Mouse (Mus musculus): ENCODE data around the gene Krt80. TPM values are rescaled to one million over a fixed set of nuclear protein-coding genes. Genes with fewer than 3 reads are reported as not detected.
"Not testable (repeated sequence)": the region's sequence is repeated elsewhere in the genome, so short reads cannot be mapped to it uniquely, and the experiment has no call there.

Gene Krt80
- polyA plus RNA-seq, 1 experiment from 2014 or later = 0.08 TPM

DNA sequence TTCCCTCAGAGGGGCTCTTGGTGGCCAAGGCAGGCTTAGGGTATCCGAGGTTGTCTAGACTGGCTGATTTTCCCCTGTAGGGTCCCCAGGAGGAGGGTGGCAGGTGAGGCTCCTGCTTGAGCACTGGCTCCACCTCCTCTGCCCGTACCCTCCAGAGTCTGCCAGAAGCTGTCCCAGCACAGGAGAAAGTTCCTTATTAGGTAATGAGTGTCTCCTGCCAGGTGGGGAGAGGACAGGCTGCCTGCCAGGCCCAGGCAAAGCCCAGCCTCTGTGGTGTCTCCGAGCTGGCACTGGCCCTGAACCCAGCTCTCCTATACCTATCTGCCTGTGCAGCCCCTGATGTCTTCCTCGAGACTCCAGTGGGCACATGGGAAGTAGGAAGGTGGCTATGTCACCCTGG lies 37.6 kb downstream of the Krt80 start:
- Histone ChIP-seq H3K4me2 (no peak overlapping the region), H3K9me3 (no peaks in the 10 kb centered on the region), H3K4me1 (replicated peaks) (peaks cover 4% of the 10 kb centered on the region; the same call in 1 of the 2 replicates), H3K9ac (no peak overlapping the region), H3K27me3 (peaks cover 9% of the 10 kb centered on the region; the same call in 1 of the 2 replicates), H3K27ac (replicated peaks) (no peak overlapping the region), H3K36me3 (no peaks in the 10 kb centered on the region), H3K4me3 (no peak overlapping the region)
- WGBS = 80% methylated on average over 4 of the region's 4 CpGs
- ATAC-seq (ENCODE audit: low read depth) = no peak

DNA sequence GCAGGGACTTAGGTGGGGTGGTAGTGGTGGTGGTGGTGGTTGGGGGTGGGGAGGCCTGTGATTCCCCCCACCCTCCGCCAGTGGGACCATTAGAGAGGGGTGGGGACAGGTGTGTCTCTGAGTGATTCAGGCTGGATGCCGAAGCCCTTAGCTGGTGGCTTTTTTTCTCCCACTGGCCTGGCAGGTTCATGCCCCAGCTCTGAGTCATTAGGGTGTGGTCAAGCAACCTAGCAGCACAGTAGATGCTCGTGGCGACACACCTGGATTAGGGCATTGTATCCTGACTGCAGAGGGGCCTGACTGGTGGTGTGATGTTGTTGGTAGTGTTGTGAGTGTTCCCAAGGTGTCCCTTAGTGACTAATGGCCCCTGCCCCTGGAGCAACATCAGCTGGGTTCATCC lies 38.9 kb downstream of the Krt80 start:
- Histone ChIP-seq H3K27me3 (no peaks in the 10 kb centered on the region), H3K4me3 (no peak overlapping the region), H3K36me3 (no peaks in the 10 kb centered on the region), H3K9ac (no peak overlapping the region), H3K4me2 (no peak overlapping the region), H3K9me3 (no peaks in the 10 kb centered on the region), H3K27ac (replicated peaks) (no peak overlapping the region), H3K4me1 (replicated peaks) (peaks cover 4% of the 10 kb centered on the region; the same call in 1 of the 2 replicates)
- 85% methylated on average over 4 of the region's 4 CpGs for WGBS
- ATAC-seq (ENCODE audit: low read depth) = no peak

DNA sequence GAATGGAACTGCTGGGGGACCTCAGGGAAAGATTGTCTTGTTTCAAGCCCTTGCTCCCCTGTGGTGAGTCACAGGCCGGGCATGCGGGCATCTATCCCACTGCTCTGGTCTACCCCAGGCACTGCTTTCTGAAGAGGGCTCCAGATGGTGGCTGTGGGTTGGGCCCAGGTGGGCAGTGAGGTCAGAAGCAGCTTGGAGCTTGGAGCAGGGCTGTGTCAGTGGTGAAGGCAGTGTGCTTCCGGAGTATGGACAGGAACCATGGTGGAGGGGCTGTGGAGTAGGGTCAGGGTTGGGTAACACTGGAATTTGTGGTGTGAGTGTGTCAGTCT lies 40.4 kb downstream of the Krt80 start:
- Histone ChIP-seq H3K27ac (replicated peaks) (no peak overlapping the region), H3K36me3 (no peaks in the 10 kb centered on the region), H3K9me3 (no peaks in the 10 kb centered on the region), H3K9ac (no peak overlapping the region), H3K4me3 (no peak overlapping the region), H3K27me3 (no peaks in the 10 kb centered on the region), H3K4me2 (no peak overlapping the region), H3K4me1 (replicated peaks) (peaks cover 4% of the 10 kb centered on the region; the same call in 1 of the 2 replicates)
- ATAC-seq (ENCODE audit: low read depth) = no peak
- whole genome bisulfite sequencing = 60% methylated on average over 3 of the region's 3 CpGs

DNA sequence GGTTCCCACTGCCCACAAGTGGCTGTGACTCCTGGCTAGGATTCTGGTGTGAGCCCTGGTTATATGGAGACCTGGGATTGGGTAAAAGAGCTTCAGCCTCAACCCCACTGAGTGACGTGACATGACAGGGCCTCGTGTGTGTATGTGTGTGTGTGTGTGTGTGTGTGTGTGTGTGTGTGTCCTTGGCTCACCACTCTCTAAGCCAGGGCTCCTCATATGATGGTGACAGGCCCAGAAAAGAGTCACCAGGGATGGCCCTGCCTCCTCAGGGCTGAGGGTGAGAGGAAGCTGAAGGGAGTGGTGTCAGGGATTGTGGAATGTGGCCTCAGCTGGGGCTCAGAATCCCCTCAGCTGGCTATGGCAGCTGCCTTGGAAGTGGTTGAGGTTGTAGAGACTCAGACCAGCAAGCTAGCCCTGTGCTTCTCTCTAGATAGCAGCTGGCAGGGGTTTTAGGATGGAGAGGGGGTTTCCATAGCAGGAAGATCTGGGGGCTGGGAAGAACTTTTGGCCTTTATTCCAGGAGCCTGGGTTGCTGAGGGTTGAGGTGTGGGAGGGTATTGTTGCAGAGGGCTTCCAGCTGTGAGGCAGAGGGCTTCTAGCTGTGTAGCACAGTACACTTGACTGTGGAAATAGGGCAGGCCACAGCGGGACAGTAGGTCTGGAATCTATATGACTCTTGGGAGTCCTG lies 40.9 kb downstream of the Krt80 start:
- Histone ChIP-seq H3K27me3 (no peaks in the 10 kb centered on the region), H3K9me3 (no peaks in the 10 kb centered on the region), H3K9ac (no peak overlapping the region), H3K4me1 (replicated peaks) (peaks cover 4% of the 10 kb centered on the region; the same call in 1 of the 2 replicates), H3K4me3 (no peak overlapping the region), H3K27ac (replicated peaks) (0 out of 2 replicates have a peak overlapping the region, but pooled peaks have one; percentile 46), H3K4me2 (no peak overlapping the region), H3K36me3 (no peaks in the 10 kb centered on the region)
- WGBS = 61% methylated on average over 3 of the region's 3 CpGs
- ATAC-seq (ENCODE audit: low read depth) = no peak

DNA sequence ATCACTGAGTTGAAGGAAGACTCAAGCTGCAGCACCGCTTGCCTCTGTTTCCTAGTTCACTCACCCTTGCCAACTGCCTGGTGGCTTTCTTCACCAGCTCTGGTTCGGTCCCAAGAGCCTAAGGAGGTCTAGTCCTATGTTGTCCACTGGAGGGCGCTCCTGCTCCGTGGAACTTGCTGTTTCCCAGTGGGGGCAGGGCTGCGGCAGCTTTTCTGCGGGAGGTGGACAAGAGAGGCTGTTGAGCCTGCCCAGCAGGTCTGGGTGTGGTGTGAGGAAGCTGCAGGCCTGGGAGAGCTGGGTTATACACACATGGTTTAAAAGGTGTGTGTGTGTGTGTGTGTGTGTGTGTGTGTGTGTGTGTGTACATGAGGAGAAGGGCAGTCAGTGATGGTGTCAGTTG lies 42.7 kb downstream of the Krt80 start:
- Histone ChIP-seq H3K9ac (no peak overlapping the region), H3K4me1 (replicated peaks) (peaks cover 4% of the 10 kb centered on the region; the same call in 1 of the 2 replicates), H3K36me3 (no peaks in the 10 kb centered on the region), H3K27me3 (no peaks in the 10 kb centered on the region), H3K4me2 (no peak overlapping the region), H3K4me3 (no peak overlapping the region), H3K9me3 (no peaks in the 10 kb centered on the region), H3K27ac (replicated peaks) (no peak overlapping the region)
- ATAC-seq (ENCODE audit: low read depth) = 0 out of 2 replicates have a peak, but pooled peaks have one; percentile 12
- 6% methylated on average over 6 of the region's 6 CpGs for WGBS

DNA sequence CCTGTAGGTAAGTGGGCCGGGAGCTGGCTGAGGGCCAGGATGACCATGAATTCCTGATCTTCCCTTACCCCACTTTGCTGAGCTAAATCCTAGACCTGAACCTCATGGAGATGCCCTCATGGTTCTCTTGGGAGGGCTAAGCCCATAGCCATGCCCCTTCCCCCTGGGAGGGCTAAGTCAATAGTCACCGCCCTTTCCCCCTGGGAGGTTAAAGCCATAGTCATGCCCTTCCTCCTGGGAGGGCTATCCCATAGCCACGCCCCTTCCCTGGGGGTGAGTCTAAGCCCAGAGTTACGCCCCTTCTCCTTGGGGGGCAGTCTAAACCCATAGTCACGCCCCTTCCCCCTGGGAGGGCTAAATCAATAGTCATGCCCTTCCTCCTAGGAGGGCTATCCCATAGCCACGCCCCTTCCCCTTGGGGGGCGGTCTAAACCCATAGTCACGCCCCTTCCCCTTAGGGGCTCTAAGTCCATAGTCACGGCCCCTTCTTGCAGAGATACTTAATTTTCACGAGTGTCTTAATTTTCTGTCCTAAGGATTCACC lies 43.9 kb downstream of the Krt80 start:
- Histone ChIP-seq H3K36me3 (no peaks in the 10 kb centered on the region), H3K4me2 (no peak overlapping the region), H3K27ac (replicated peaks) (no peak overlapping the region), H3K4me1 (replicated peaks) (peaks cover 4% of the 10 kb centered on the region; the same call in 1 of the 2 replicates), H3K4me3 (no peak overlapping the region), H3K9ac (no peak overlapping the region), H3K27me3 (no peaks in the 10 kb centered on the region), H3K9me3 (no peaks in the 10 kb centered on the region)
- 35% methylated on average over 10 of the region's 10 CpGs for WGBS
- no peak for ATAC-seq (ENCODE audit: low read depth)

DNA sequence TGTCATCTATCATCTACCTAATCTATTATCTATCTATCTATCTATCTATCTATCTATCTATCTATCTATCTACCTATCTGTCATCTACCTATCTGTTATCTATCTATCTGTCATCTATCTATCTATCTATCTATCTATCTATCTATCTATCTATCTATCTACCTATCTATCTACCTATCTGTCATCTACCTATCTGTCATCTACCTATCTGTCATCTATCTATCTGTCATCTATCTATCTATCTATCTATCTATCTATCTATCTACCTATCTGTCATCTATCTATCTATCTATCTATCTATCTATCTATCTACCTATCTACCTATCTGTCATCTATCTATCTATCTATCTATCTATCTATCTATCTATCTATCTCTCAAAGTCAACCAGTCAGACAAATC lies 45.6 kb downstream of the Krt80 start:
- not testable (repeated sequence) for H3K36me3 ChIP-seq; ATAC-seq (ENCODE audit: low read depth); H3K27me3 ChIP-seq; H3K4me1 ChIP-seq (replicated peaks); H3K9me3 ChIP-seq; H3K4me2 ChIP-seq; H3K27ac ChIP-seq (replicated peaks); H3K4me3 ChIP-seq; H3K9ac ChIP-seq

DNA sequence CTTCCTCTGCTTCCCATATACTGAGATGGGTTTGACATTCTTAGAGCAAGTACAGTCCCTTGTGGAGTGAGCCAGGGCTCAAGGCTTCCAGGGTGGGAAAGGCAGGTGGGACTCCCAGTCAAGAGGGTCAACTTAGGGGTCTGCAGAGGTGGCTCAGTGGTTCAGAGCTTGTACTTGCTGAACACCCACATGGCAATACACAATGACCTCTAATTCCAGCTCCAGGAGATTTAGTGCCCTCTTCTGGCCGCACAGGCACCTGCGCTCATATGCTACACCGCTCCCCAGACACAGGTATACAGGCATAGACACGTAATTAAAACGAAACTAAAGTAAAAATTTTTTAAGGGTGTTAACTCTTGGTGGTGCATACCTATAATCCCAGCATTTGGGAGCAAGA lies 46.5 kb downstream of the Krt80 start:
- 94% methylated on average over 5 of the region's 5 CpGs for WGBS
- Histone ChIP-seq H3K4me2 (no peak overlapping the region), H3K9ac (no peak overlapping the region), H3K27me3 (no peaks in the 10 kb centered on the region), H3K27ac (replicated peaks) (no peak overlapping the region), H3K9me3 (no peaks in the 10 kb centered on the region), H3K4me3 (no peak overlapping the region), H3K4me1 (replicated peaks) (no peaks in the 10 kb centered on the region; the same call in 1 of the 2 replicates), H3K36me3 (no peaks in the 10 kb centered on the region)
- no peak for ATAC-seq (ENCODE audit: low read depth)

DNA sequence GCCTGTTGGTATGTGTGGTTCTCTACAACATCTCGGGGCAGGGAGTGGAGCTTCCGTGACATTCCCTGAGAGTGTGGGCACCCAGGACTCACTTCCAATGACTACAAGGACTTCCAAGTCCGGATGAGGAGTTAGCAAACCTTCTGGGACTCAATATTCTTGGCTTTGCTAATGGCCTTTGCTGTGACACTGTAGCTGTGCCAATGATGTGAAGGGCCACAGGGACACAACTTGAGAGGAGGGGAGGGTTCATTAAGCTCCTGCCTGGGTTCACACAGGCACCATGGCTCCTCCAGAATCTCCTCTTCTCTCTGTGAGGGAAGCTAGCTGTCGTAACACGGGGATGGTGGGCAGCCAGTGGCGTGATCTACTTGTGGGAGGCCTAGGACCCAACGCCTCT lies 47.3 kb downstream of the Krt80 start:
- ATAC-seq (ENCODE audit: low read depth) = no peak
- 90% methylated on average over 7 of the region's 7 CpGs for WGBS

DNA sequence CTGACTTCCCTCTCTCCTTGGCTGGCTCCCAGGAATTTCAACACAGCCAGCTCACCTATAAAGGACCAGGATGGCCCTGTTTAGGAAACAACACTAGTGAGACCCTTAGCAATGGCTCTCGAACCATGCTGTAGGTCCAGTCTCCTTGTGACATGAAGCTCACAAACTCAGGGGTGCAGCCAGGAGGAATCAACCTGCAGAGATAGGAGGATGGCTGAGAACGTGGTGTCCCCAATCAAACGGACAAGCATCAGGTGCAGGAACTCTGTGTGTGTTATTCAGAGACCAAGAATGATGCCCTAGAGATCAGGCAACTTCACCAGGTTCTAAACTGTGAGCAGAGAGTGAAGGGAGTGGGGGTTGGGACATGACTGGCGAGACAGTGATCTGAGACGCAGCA lies 47.9 kb downstream of the Krt80 start:
- no peak for ATAC-seq (ENCODE audit: low read depth)
- H3K4me1 ChIP-seq (replicated peaks) = no peaks in the 10 kb centered on the region; the same call in 1 of the 2 replicates
- no peak overlapping the region for H3K27ac ChIP-seq (replicated peaks)
- H3K27me3 ChIP-seq = 0 out of 2 replicates have a peak, but pooled peaks cover under 1% of the 10 kb centered on the region
- no peak overlapping the region for H3K4me2 ChIP-seq
- H3K9ac ChIP-seq = no peak overlapping the region
- H3K4me3 ChIP-seq = no peak overlapping the region
- H3K36me3 ChIP-seq = no peaks in the 10 kb centered on the region
- 82% methylated on average over 5 of the region's 5 CpGs for WGBS
- no peaks in the 10 kb centered on the region for H3K9me3 ChIP-seq

More for the DNA sequence above, 47.3 kb downstream of the Krt80 start:
- no peaks in the 10 kb centered on the region; the same call in 1 of the 2 replicates for H3K4me1 ChIP-seq (replicated peaks)
- no peak overlapping the region for H3K27ac ChIP-seq (replicated peaks)
- no peaks in the 10 kb centered on the region for H3K9me3 ChIP-seq
- H3K9ac ChIP-seq = no peak overlapping the region
- H3K4me3 ChIP-seq = no peak overlapping the region
- no peaks in the 10 kb centered on the region for H3K36me3 ChIP-seq
- no peak overlapping the region for H3K4me2 ChIP-seq
- no peaks in the 10 kb centered on the region for H3K27me3 ChIP-seq

DNA sequence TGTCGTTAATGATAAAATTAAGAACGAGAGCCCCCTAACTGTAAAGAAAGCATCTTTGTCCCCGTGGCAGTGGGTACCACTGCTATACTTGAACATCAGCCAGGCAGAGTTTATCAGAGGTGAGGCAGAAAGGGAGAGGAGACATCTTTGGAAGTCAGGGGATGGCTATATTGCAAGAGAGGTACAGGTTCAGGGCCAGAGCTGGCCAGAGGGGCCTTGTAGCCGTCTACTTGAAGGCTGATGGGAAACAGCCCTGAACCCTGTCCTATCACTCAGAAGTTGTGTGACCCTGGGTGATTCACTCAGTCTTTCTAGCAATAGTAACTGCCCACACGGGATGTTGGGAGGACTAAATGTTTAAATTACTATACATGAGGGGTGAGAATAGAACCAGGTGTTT lies 48.8 kb downstream of the Krt80 start:
- no peak for ATAC-seq (ENCODE audit: low read depth)
- WGBS = 72% methylated on average over 5 of the region's 5 CpGs

DNA sequence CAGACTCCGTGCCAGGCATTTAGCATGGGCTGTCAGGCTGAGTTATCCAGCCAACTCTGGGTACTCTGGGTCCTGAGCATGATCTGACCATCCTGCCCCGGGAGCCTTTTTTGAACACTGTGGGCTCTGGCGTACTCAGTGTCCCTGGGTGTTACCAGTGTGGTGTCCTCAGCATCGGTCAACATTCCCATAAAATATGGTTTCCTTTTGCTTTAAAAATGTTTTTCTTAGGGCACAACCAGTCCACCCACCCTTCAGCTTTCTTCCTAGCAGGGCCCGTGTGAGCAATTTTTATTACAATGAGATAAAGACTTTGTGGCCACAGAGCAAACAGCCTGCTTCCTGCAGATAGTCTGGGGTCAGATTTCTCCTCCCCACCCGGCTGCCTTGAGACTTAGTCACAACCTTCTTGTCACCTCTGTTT lies 49.3 kb downstream of the Krt80 start:
- whole genome bisulfite sequencing = 61% methylated on average over 6 of the region's 6 CpGs
- H3K27ac ChIP-seq (replicated peaks) = no peak overlapping the region
- peaks cover 3% of the 10 kb centered on the region; the same call in 1 of the 2 replicates for H3K27me3 ChIP-seq
- peaks cover 11% of the 10 kb centered on the region for H3K4me1 ChIP-seq (replicated peaks)
- no peaks in the 10 kb centered on the region for H3K36me3 ChIP-seq
- no peak overlapping the region for H3K4me2 ChIP-seq
- no peak for ATAC-seq (ENCODE audit: low read depth)
- no peak overlapping the region for H3K9ac ChIP-seq
- H3K4me3 ChIP-seq = no peak overlapping the region
- no peaks in the 10 kb centered on the region for H3K9me3 ChIP-seq

More for the DNA sequence above, 48.8 kb downstream of the Krt80 start:
- Histone ChIP-seq H3K36me3 (no peaks in the 10 kb centered on the region), H3K4me1 (replicated peaks) (peaks cover 6% of the 10 kb centered on the region), H3K4me3 (no peak overlapping the region), H3K27ac (replicated peaks) (no peak overlapping the region), H3K27me3 (peaks cover 3% of the 10 kb centered on the region; the same call in 1 of the 2 replicates), H3K9me3 (no peaks in the 10 kb centered on the region), H3K9ac (no peak overlapping the region), H3K4me2 (no peak overlapping the region)
